Mouse (Mus musculus) thymus, adult 2 months (tissue): ENCODE data around the gene Vwa1. TPM values are rescaled to one million over a fixed set of nuclear protein-coding genes. Genes with fewer than 3 reads are reported as not detected.
A peak's percentile ranks its signal among the peaks of the same experiment; 100 is the strongest.

Source experiments
- DNase-seq: peaks from one replicate; pipeline ENCODE4 v3.0.0; 2021
- H3K27ac ChIP-seq: fragments of 200-500 bp; 2 replicates; pipeline ENCODE4 v1.5.1; 2012; ENCODE audit warnings: low read length, control low read depth; ENCODE audit not compliant: control insufficient read depth, insufficient read depth
- H3K27me3 ChIP-seq: fragments of 200-500 bp; 2 replicates; pipeline ENCODE4 v1.6.1; 2012; ENCODE audit warnings: mild to moderate bottlenecking, low read length, moderate library complexity, mixed read lengths; ENCODE audit not compliant: control insufficient read depth, insufficient read depth
- H3K36me3 ChIP-seq: fragments of 200-500 bp; 2 replicates; pipeline ENCODE4 v1.6.1; 2012; ENCODE audit warnings: mild to moderate bottlenecking, low read length, moderate library complexity; ENCODE audit not compliant: control insufficient read depth, insufficient read depth
- H3K4me1 ChIP-seq: fragments of 200-500 bp; replicated peaks from 2 replicates; pipeline ENCODE4 v1.6.1; 2012; ENCODE audit warnings: low read length; ENCODE audit not compliant: control insufficient read depth, insufficient read depth
- H3K4me3 ChIP-seq: fragments of 200-500 bp; 2 replicates; pipeline ENCODE4 v1.5.1; 2012; ENCODE audit warnings: mild to moderate bottlenecking, low read length, control low read depth, moderate library complexity; ENCODE audit not compliant: control insufficient read depth, insufficient read depth
- CTCF ChIP-seq: fragments of 200-500 bp; IDR thresholded peaks from 2 replicates; pipeline ENCODE4 v1.5.1; 2012; ENCODE audit warnings: mild to moderate bottlenecking, control low read depth, low read length, moderate library complexity, borderline replicate concordance; ENCODE audit not compliant: control insufficient read depth, poor library complexity, insufficient read depth; ENCODE audit errors: extremely low read depth
- POLR2A ChIP-seq: fragments of 200-500 bp; IDR thresholded peaks from 2 replicates; pipeline ENCODE4 v1.6.1; 2012; ENCODE audit warnings: mild to moderate bottlenecking, low read length, control low read depth, moderate library complexity; ENCODE audit not compliant: control insufficient read depth, poor library complexity, insufficient read depth; ENCODE audit errors: extremely low read depth
- WGBS: fragments of 180-500 bp; shearing (Covaris S2); methylation state at CpG from one replicate; pipeline ENCODE4 v1.1.7; 2018; 5-methylcytosine and 5-hydroxymethylcytosine counted together
- polyA plus RNA-seq: library from polyadenylated mRNA; depleted of rRNA; stranded (reverse); fragments of >200 nt; gene quantifications from 2 replicates; pipeline ENCODE4 v1.2.3, GENCODE M21; 2012; rRNA removed

Vwa1 gene
- polyA plus RNA-seq, 1 experiment, result 13.5 TPM

GRCm38 (mm10) chr4:155734350-155734941, 40.1 kb downstream of the Vwa1 start, which contains the start of gene Tmem240:
Gene Tmem240, plus strand, starts transcription at chr4:155734800.
- Histone ChIP-seq H3K27me3 (no peaks in the 10 kb centered on the region), H3K4me1 (peaks cover 14% of the 10 kb centered on the region), H3K27ac (peak within 1 kb of the TSS; percentile 39), H3K4me3 (peak within 1 kb of the TSS; percentile 89), H3K36me3 (no peaks in the 10 kb centered on the region)
- TF ChIP-seq CTCF (no peak; the same call in none of the 2 replicates), POLR2A (peak; percentile 65)
- peak; percentile 86 for DNase-seq
- under 1% methylated on average over 35 of the region's 35 CpGs for WGBS

DNA sequence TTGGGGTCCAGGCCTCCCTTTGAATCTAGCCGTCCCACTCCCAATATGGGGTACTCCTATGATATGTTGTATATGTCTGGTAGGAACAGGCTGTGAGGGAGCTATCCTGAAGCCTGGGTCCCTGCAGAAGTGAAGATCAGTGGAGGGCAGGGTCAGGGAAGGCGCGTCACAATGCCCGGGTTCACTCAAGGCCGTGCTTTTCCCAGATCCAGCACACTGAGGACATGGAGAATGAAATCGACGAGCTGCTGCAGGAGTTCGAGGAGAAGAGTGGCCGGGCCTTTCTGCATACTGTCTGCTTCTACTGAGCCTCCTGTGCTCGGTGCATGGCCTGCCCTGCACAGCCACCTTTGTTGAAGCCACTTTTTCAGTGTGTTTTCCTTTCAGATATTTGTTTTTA, 41.2 kb downstream of the Vwa1 start:
- no peak overlapping the region for H3K27ac ChIP-seq
- H3K4me3 ChIP-seq, result no peak overlapping the region
- TF ChIP-seq CTCF, result no peak
- TF ChIP-seq POLR2A, result no peak
- H3K36me3 ChIP-seq, result no peaks in the 10 kb centered on the region
- H3K27me3 ChIP-seq, result no peaks in the 10 kb centered on the region
- 94% methylated on average over 10 of the region's 10 CpGs for WGBS
- H3K4me1 ChIP-seq, result peaks cover 14% of the 10 kb centered on the region
- DNase-seq, result no peak

DNA sequence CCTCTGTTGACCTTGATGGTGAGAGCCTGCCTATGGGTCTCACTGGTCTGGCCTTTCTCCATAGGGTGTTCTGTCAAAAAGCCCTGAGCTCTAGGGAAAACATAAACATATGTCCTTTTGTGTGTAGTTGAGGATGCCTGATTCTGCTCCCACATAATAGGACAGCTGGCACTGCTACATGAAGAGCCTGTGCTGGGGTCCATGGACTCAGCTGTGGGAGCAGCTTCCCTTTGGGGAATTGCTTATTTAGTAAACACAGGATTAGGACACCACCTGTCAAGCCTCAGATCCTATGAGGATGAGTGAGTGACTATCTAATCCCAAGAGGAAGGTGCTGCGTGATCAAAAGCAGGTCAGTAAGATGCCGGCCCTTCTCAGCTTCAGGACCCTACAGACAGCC, 46.5 kb downstream of the Vwa1 start:
- peaks cover 4% of the 10 kb centered on the region; the same call in 1 of the 2 replicates for H3K36me3 ChIP-seq
- DNase-seq, result no peak
- no peak overlapping the region for H3K4me3 ChIP-seq
- H3K27me3 ChIP-seq, result no peaks in the 10 kb centered on the region
- no peaks in the 10 kb centered on the region for H3K4me1 ChIP-seq
- no peak overlapping the region for H3K27ac ChIP-seq
- whole genome bisulfite sequencing, result 98% methylated on average over 2 of the region's 2 CpGs
- no peak for TF ChIP-seq CTCF
- no peak for TF ChIP-seq POLR2A

- DNase-seq, result peak; percentile 16
- 51% methylated on average over 4 of the region's 4 CpGs for WGBS
- H3K36me3 ChIP-seq, result peaks cover 15% of the 10 kb centered on the region
- TF ChIP-seq CTCF (no peak), POLR2A (no peak)
- no peak overlapping the region for H3K27ac ChIP-seq
- no peak overlapping the region for H3K4me3 ChIP-seq
- no peaks in the 10 kb centered on the region for H3K4me1 ChIP-seq
- H3K27me3 ChIP-seq, result no peaks in the 10 kb centered on the region
These were observed 52.8 kb downstream of the Vwa1 start for GRCm38 (mm10) chr4:155721668-155722083.

Other genes with a start within 250 kb of the Vwa1 start
- gene Nadk, start 212.3 kb downstream of the Vwa1 start, polyA plus RNA-seq, result 129 TPM in 2 replicates
- 17.1 and 19.1 TPM in 2 replicates for gene Slc35e2, start 173.3 kb downstream of the Vwa1 start, polyA plus RNA-seq
- 34.4 and 42.1 TPM in 2 replicates for gene Cdk11b, start 149.8 kb downstream of the Vwa1 start, polyA plus RNA-seq
- not detected in 2 replicates for gene Gm10563, start 129.3 kb downstream of the Vwa1 start, polyA plus RNA-seq
- 17.0 and 17.8 TPM in 2 replicates for gene Mmp23, start 121.3 kb downstream of the Vwa1 start, polyA plus RNA-seq
- gene Mib2, start 105.5 kb downstream of the Vwa1 start, polyA plus RNA-seq, result 91.2 and 99.7 TPM in 2 replicates
- gene Fndc10, start 80.4 kb downstream of the Vwa1 start, polyA plus RNA-seq, result 17.4 and 18.5 TPM in 2 replicates
- 184 and 186 TPM in 2 replicates for gene Ssu72, start 69.9 kb downstream of the Vwa1 start, polyA plus RNA-seq
- gene Tmem240, start 39.9 kb downstream of the Vwa1 start, polyA plus RNA-seq, result 4.9 and 5.1 TPM in 2 replicates
- gene Atad3a, start 13.6 kb downstream of the Vwa1 start, polyA plus RNA-seq, result 87.0 and 93.1 TPM in 2 replicates
- 0.55 and 0.58 TPM in 2 replicates for gene Tmem88b, start 11.2 kb upstream of the Vwa1 start, polyA plus RNA-seq
- 0.42 and 0.92 TPM in 2 replicates for gene Ankrd65, start 15.7 kb upstream of the Vwa1 start, polyA plus RNA-seq
- gene Mrpl20, start 28.2 kb upstream of the Vwa1 start, polyA plus RNA-seq, result 74.6 and 77.9 TPM in 2 replicates
- 131 and 145 TPM in 2 replicates for gene Ccnl2, start 37.8 kb upstream of the Vwa1 start, polyA plus RNA-seq
- 230 and 238 TPM in 2 replicates for gene Aurkaip1, start 56.6 kb upstream of the Vwa1 start, polyA plus RNA-seq
- gene Mxra8, start 65.0 kb upstream of the Vwa1 start, polyA plus RNA-seq, result 30.7 and 43.4 TPM in 2 replicates
- gene Dvl1, start 72.7 kb upstream of the Vwa1 start, polyA plus RNA-seq, result 152 and 184 TPM in 2 replicates
- 2.7 and 3.0 TPM in 2 replicates for gene Tas1r3, start 88.7 kb upstream of the Vwa1 start, polyA plus RNA-seq
- gene Cptp, start 94.7 kb upstream of the Vwa1 start, polyA plus RNA-seq, result 31.9 and 32.2 TPM in 2 replicates
- 107 and 108 TPM in 2 replicates for gene Ints11, start 94.8 kb upstream of the Vwa1 start, polyA plus RNA-seq
- 83.2 and 91.1 TPM in 2 replicates for gene Pusl1, start 117.1 kb upstream of the Vwa1 start, polyA plus RNA-seq
- 77.6 and 86.1 TPM in 2 replicates for gene Acap3, start 117.1 kb upstream of the Vwa1 start, polyA plus RNA-seq
- gene Ube2j2, start 169.1 kb upstream of the Vwa1 start, polyA plus RNA-seq, result 122 and 147 TPM in 2 replicates
- 19.3 and 21.6 TPM in 2 replicates for gene C1qtnf12, start 187.6 kb upstream of the Vwa1 start, polyA plus RNA-seq
- 9.5 and 10.8 TPM in 2 replicates for gene B3galt6, start 218.0 kb upstream of the Vwa1 start, polyA plus RNA-seq
- 65.6 and 68.4 TPM in 2 replicates for gene Sdf4, start 218.2 kb upstream of the Vwa1 start, polyA plus RNA-seq
- 68.9 and 81.3 TPM in 2 replicates for gene Tnfrsf4, start 239.1 kb upstream of the Vwa1 start, polyA plus RNA-seq